Mouse (Mus musculus): ENCODE results near the gene Lsm2. TPM values are rescaled to one million over a fixed set of nuclear protein-coding genes. Genes with fewer than 3 reads are reported as not detected.
"Not testable (repeated sequence)": the region's sequence is repeated elsewhere in the genome, so short reads cannot be mapped to it uniquely, and the experiment has no call there.

Lsm2 gene
- polyA plus RNA-seq, 1 experiment from 2014 or later = 64.4 TPM

GRCm38 (mm10) chr17:34962841-34963240, 18.8 kb upstream of the Lsm2 start:
- POLR2A ChIA-PET = interaction anchor here (2.8 kb wide), 1 partner anchor 19 kb away, joined by 7 read pairs; the partner anchor contains the start of gene Lsm2
- CTCF ChIA-PET = interaction anchor here (0.8 to 1.0 kb wide), 2 partner anchors 11 to 17 kb away, joined by 3 to 4 read pairs; no protein-coding TSS in a partner anchor
- in situ Hi-C loops (cut with MboI; ENCODE audit: low pct_unique_long_range_greater_than_20kb) = no loop called here
- no peak for TF ChIP-seq CTCF (IDR thresholded peaks at IDR 0.05)
- no peak for ATAC-seq
- DNase-seq (ENCODE audit: low read depth, low spot score) = no peak
- no peaks in the 10 kb centered on the region for H3K27me3 ChIP-seq

GRCm38 (mm10) chr17:34964640-34965049, 17.0 kb upstream of the Lsm2 start:
- H3K27me3 ChIP-seq = no peaks in the 10 kb centered on the region
- CTCF ChIA-PET = interaction anchor here (0.6 to 1.9 kb wide), 6 partner anchors 8 to 56 kb away, joined by 3 to 7 read pairs (median 4); no protein-coding TSS in a partner anchor

GRCm38 (mm10) chr17:34965627-34966026, 16.0 kb upstream of the Lsm2 start:
- TF ChIP-seq CTCF (IDR thresholded peaks at IDR 0.05) = no peak
- ChIA-PET CTCF (interaction anchor here (1.3 to 1.9 kb wide), 2 partner anchors 9 to 15 kb away, joined by 4 to 7 read pairs; no protein-coding TSS in a partner anchor), POLR2A (interaction anchor here (1.5 kb wide), 1 partner anchor 11 kb away, joined by 4 read pairs; no protein-coding TSS in a partner anchor)
- no peak for ATAC-seq
- no peaks in the 10 kb centered on the region for H3K27me3 ChIP-seq
- in situ Hi-C loops (cut with MboI; ENCODE audit: low pct_unique_long_range_greater_than_20kb) = no loop called here
- no peak for DNase-seq (ENCODE audit: low read depth, low spot score)

More at GRCm38 (mm10) chr17:34964640-34965049, 17.0 kb upstream of the Lsm2 start:
- DNase-seq (ENCODE audit: low read depth, low spot score) (peak; percentile 63), ATAC-seq (peak; percentile 49)
- in situ Hi-C loops (cut with MboI; ENCODE audit: low pct_unique_long_range_greater_than_20kb) = no loop called here
- POLR2A ChIA-PET = interaction anchor here (0.7 to 1.5 kb wide), 2 partner anchors 10 to 12 kb away, joined by 3 to 4 read pairs; no protein-coding TSS in a partner anchor
- no peak for TF ChIP-seq CTCF (IDR thresholded peaks at IDR 0.05)

- POLR2A ChIA-PET; ATAC-seq; in situ Hi-C loops (cut with MboI; ENCODE audit: low pct_unique_long_range_greater_than_20kb); CTCF ChIA-PET; H3K27me3 ChIP-seq; DNase-seq (ENCODE audit: low read depth, low spot score): not testable (repeated sequence)
Measured at GRCm38 (mm10) chr17:34969822-34970221, 11.8 kb upstream of the Lsm2 start, which contains the start of gene Gm20481. TSS of gene Gm20481 (plus strand) at chr17:34969912.

- CTCF ChIA-PET; in situ Hi-C loops (cut with MboI; ENCODE audit: low pct_unique_long_range_greater_than_20kb); DNase-seq (ENCODE audit: low read depth, low spot score); H3K27me3 ChIP-seq; ATAC-seq; POLR2A ChIA-PET: not testable (repeated sequence)
Measured at GRCm38 (mm10) chr17:34970850-34971249, 10.8 kb upstream of the Lsm2 start.

- in situ Hi-C loops (cut with MboI; ENCODE audit: low pct_unique_long_range_greater_than_20kb); DNase-seq (ENCODE audit: low read depth, low spot score); ATAC-seq; H3K27me3 ChIP-seq; POLR2A ChIA-PET: not testable (repeated sequence)
- CTCF ChIA-PET = interaction anchor here (1.2 kb wide), 1 partner anchor 15 kb away, joined by 4 read pairs; no protein-coding TSS in a partner anchor
Measured at GRCm38 (mm10) chr17:34971694-34972068, 10.0 kb upstream of the Lsm2 start.

GRCm38 (mm10) chr17:34972069-34972749, 9.5 kb upstream of the Lsm2 start, which contains the start of the genes Hspa1a and Hspa1l:
TSS of gene Hspa1a (minus strand) at chr17:34972156.
TSS of gene Hspa1l (plus strand) at chr17:34972703.
- CTCF ChIA-PET = interaction anchor here (1.2 kb wide), 1 partner anchor 16 kb away, joined by 4 read pairs; no protein-coding TSS in a partner anchor
- H3K27me3 ChIP-seq; DNase-seq (ENCODE audit: low read depth, low spot score); in situ Hi-C loops (cut with MboI; ENCODE audit: low pct_unique_long_range_greater_than_20kb): not testable (repeated sequence)
- POLR2A ChIA-PET = interaction anchor here (1.9 kb wide), 1 partner anchor 11 kb away, joined by 8 read pairs; no protein-coding TSS in a partner anchor
- peak; percentile 78 for ATAC-seq

- POLR2A ChIA-PET = interaction anchor here (0.9 to 1.2 kb wide), 2 partner anchors 11 to 23 kb away, joined by 3 to 4 read pairs; no protein-coding TSS in a partner anchor
- in situ Hi-C loops (cut with MboI; ENCODE audit: low pct_unique_long_range_greater_than_20kb) = no loop called here
- CTCF ChIA-PET = interaction anchor here (1.3 to 3.0 kb wide), 3 partner anchors 8 to 23 kb away, joined by 4 to 12 read pairs (median 8); no protein-coding TSS in a partner anchor
- ATAC-seq (no peak), DNase-seq (ENCODE audit: low read depth, low spot score) (no peak)
- no peaks in the 10 kb centered on the region for H3K27me3 ChIP-seq
- TF ChIP-seq CTCF (IDR thresholded peaks at IDR 0.05) = no peak
Measured at GRCm38 (mm10) chr17:34975581-34976492, 5.8 kb upstream of the Lsm2 start.

- H3K27me3 ChIP-seq = no peaks in the 10 kb centered on the region
- ChIA-PET POLR2A (interaction anchor here (0.9 to 1.2 kb wide), 2 partner anchors 12 to 25 kb away, joined by 3 to 4 read pairs; no protein-coding TSS in a partner anchor), CTCF (interaction anchor here (1.3 to 2.9 kb wide), 2 partner anchors 9 to 21 kb away, joined by 4 to 12 read pairs; no protein-coding TSS in a partner anchor)
- ATAC-seq = no peak
- in situ Hi-C loops (cut with MboI; ENCODE audit: low pct_unique_long_range_greater_than_20kb) = no loop called here
- DNase-seq (ENCODE audit: low read depth, low spot score) = no peak
- TF ChIP-seq CTCF (IDR thresholded peaks at IDR 0.05) = no peak
Measured at GRCm38 (mm10) chr17:34977000-34977399, 4.7 kb upstream of the Lsm2 start.

GRCm38 (mm10) chr17:34978239-34978638, 3.4 kb upstream of the Lsm2 start:
- CTCF ChIA-PET = interaction anchor here (2.9 kb wide), 1 partner anchor 22 kb away, joined by 12 read pairs; no protein-coding TSS in a partner anchor
- no peak for ATAC-seq
- no peak for TF ChIP-seq CTCF (IDR thresholded peaks at IDR 0.05)
- DNase-seq (ENCODE audit: low read depth, low spot score) = no peak
- in situ Hi-C loops (cut with MboI; ENCODE audit: low pct_unique_long_range_greater_than_20kb) = no loop called here
- H3K27me3 ChIP-seq = no peaks in the 10 kb centered on the region
- POLR2A ChIA-PET = no interaction called here
